Mouse (Mus musculus) lung, embryonic 16.5 days (tissue): ENCODE results near the gene Morc2a. TPM values are rescaled to one million over a fixed set of nuclear protein-coding genes. Genes with fewer than 3 reads are reported as not detected.
A peak's percentile ranks its signal among the peaks of the same experiment; 100 is the strongest.

ENCODE experiments used
- ATAC-seq: fragments of 200-750 bp; cut with Nextera tagmentation; 2 replicates; pipeline ENCODE4 v1.8.0; 2017; ENCODE audit warnings: low read depth, mild to moderate bottlenecking, moderate library complexity
- H3K27ac ChIP-seq: fragments of 300-500 bp; sonication (generic); 2 replicates; pipeline ENCODE4 v1.5.1; 2014; ENCODE audit warnings: mild to moderate bottlenecking, control low read depth, low read length
- H3K27me3 ChIP-seq: fragments of 300-500 bp; sonication (generic); 2 replicates; pipeline ENCODE4 v1.6.1; 2014; ENCODE audit warnings: low read depth, low read length, mixed read lengths; ENCODE audit not compliant: control insufficient read depth, insufficient read depth
- H3K36me3 ChIP-seq: fragments of 300-500 bp; sonication (generic); 2 replicates; pipeline ENCODE4 v1.6.1; 2014; ENCODE audit warnings: low read length; ENCODE audit not compliant: control insufficient read depth, insufficient read depth
- H3K4me1 ChIP-seq: fragments of 300-500 bp; sonication (generic); replicated peaks from 2 replicates; pipeline ENCODE4 v1.6.1; 2014; ENCODE audit warnings: low read length, mixed read lengths; ENCODE audit not compliant: control insufficient read depth, insufficient read depth
- H3K4me2 ChIP-seq: fragments of 300-500 bp; sonication (generic); 2 replicates; pipeline ENCODE4 v1.6.1; 2014; ENCODE audit warnings: low read depth, low read length, control low read depth
- H3K4me3 ChIP-seq: fragments of 300-500 bp; sonication (generic); 2 replicates; pipeline ENCODE4 v1.5.1; 2014; ENCODE audit warnings: mild to moderate bottlenecking, low read length, control low read depth
- H3K9ac ChIP-seq: fragments of 300-500 bp; sonication (generic); 2 replicates; pipeline ENCODE4 v1.6.1; 2014; ENCODE audit warnings: low read length, control low read depth
- H3K9me3 ChIP-seq: fragments of 300-500 bp; sonication (generic); 2 replicates; pipeline ENCODE4 v1.6.1; 2016; ENCODE audit warnings: low read length; ENCODE audit not compliant: control insufficient read depth
- WGBS: fragments of 180-500 bp; shearing (Covaris S2); extraction: QIAGEN DNeasy Blood & Tissue Kit; methylation state at CpG from one replicate; pipeline ENCODE4 v1.1.7; 2014; 5-methylcytosine and 5-hydroxymethylcytosine counted together
- polyA plus RNA-seq: library from polyadenylated mRNA; unstranded; fragments of >200 nt; fragmentation: Nextera tagmentation; extraction: Ambion mirVana; gene quantifications from 2 replicates; pipeline ENCODE4 v1.2.1, GENCODE M21; 2015

The Morc2a gene
- polyA plus RNA-seq, 1 experiment from 2014 or later = 26.5 TPM

- WGBS = 84% methylated on average over 2 of the region's 2 CpGs
- Histone ChIP-seq H3K4me2 (no peak overlapping the region), H3K9me3 (no peaks in the 10 kb centered on the region), H3K4me1 (peaks cover under 1% of the 10 kb centered on the region; the same call in 1 of the 2 replicates), H3K36me3 (peaks cover 25% of the 10 kb centered on the region), H3K27ac (no peak overlapping the region), H3K4me3 (no peak overlapping the region), H3K27me3 (no peaks in the 10 kb centered on the region), H3K9ac (no peak overlapping the region)
- ATAC-seq = no peak
Measured at GRCm38 (mm10) chr11:3691746-3692145, 42.8 kb downstream of the Morc2a start.

- ATAC-seq = no peak
Measured at GRCm38 (mm10) chr11:3696086-3696616, 47.2 kb downstream of the Morc2a start.

GRCm38 (mm10) chr11:3697441-3697840 is 48.5 kb downstream of the Morc2a start:
- no peak for ATAC-seq
- Histone ChIP-seq H3K36me3 (no peaks in the 10 kb centered on the region), H3K4me1 (no peaks in the 10 kb centered on the region), H3K4me2 (no peak overlapping the region), H3K4me3 (no peak overlapping the region), H3K27ac (no peak overlapping the region), H3K9me3 (no peaks in the 10 kb centered on the region), H3K27me3 (no peaks in the 10 kb centered on the region), H3K9ac (no peak overlapping the region)
- WGBS = 86% methylated on average over 3 of the region's 3 CpGs

More at GRCm38 (mm10) chr11:3696086-3696616, 47.2 kb downstream of the Morc2a start:
- H3K27ac ChIP-seq = no peak overlapping the region
- no peaks in the 10 kb centered on the region for H3K9me3 ChIP-seq
- no peaks in the 10 kb centered on the region for H3K36me3 ChIP-seq
- no peak overlapping the region for H3K4me3 ChIP-seq
- WGBS = 71% methylated on average over 5 of the region's 5 CpGs
- H3K27me3 ChIP-seq = no peaks in the 10 kb centered on the region
- no peak overlapping the region for H3K4me2 ChIP-seq
- no peak overlapping the region for H3K9ac ChIP-seq
- no peaks in the 10 kb centered on the region for H3K4me1 ChIP-seq

GRCm38 (mm10) chr11:3703089-3703992 is 54.4 kb downstream of the Morc2a start:
- ATAC-seq = peak; percentile 61
- H3K27me3 ChIP-seq = no peaks in the 10 kb centered on the region; the same call in 1 of the 2 replicates
- no peak overlapping the region for H3K4me3 ChIP-seq
- H3K9me3 ChIP-seq = no peaks in the 10 kb centered on the region
- 53% methylated on average over 7 of the region's 7 CpGs for WGBS
- H3K4me2 ChIP-seq = no peak overlapping the region
- H3K36me3 ChIP-seq = no peaks in the 10 kb centered on the region
- H3K9ac ChIP-seq = no peak overlapping the region
- H3K27ac ChIP-seq = no peak overlapping the region
- H3K4me1 ChIP-seq = peaks cover 10% of the 10 kb centered on the region

- WGBS = 32% methylated on average over 8 of the region's 8 CpGs
- ATAC-seq = peak; percentile 63; the same call in 1 of the 2 replicates
- Histone ChIP-seq H3K9ac (no peak overlapping the region), H3K4me2 (no peak overlapping the region), H3K36me3 (no peaks in the 10 kb centered on the region), H3K27me3 (no peaks in the 10 kb centered on the region; the same call in 1 of the 2 replicates), H3K9me3 (no peaks in the 10 kb centered on the region), H3K4me3 (no peak overlapping the region), H3K27ac (no peak overlapping the region), H3K4me1 (peaks cover 10% of the 10 kb centered on the region)
Measured at GRCm38 (mm10) chr11:3704404-3704803, 55.4 kb downstream of the Morc2a start.

- no peak overlapping the region for H3K27ac ChIP-seq
- H3K4me2 ChIP-seq = no peak overlapping the region
- H3K9me3 ChIP-seq = no peaks in the 10 kb centered on the region
- no peak for ATAC-seq
- WGBS = 71% methylated on average over 8 of the region's 8 CpGs
- no peaks in the 10 kb centered on the region; the same call in 1 of the 2 replicates for H3K27me3 ChIP-seq
- no peak overlapping the region for H3K9ac ChIP-seq
- H3K4me3 ChIP-seq = no peak overlapping the region
- H3K4me1 ChIP-seq = peaks cover 10% of the 10 kb centered on the region
- no peaks in the 10 kb centered on the region for H3K36me3 ChIP-seq
Measured at GRCm38 (mm10) chr11:3707057-3707456, 58.1 kb downstream of the Morc2a start.

- no peak overlapping the region for H3K27ac ChIP-seq
- no peaks in the 10 kb centered on the region for H3K36me3 ChIP-seq
- H3K4me3 ChIP-seq = no peak overlapping the region
- no peak overlapping the region for H3K4me2 ChIP-seq
- WGBS = 58% methylated on average over 14 of the region's 14 CpGs
- H3K4me1 ChIP-seq = peaks cover under 1% of the 10 kb centered on the region; the same call in 1 of the 2 replicates
- no peaks in the 10 kb centered on the region for H3K9me3 ChIP-seq
- no peak for ATAC-seq
- H3K9ac ChIP-seq = no peak overlapping the region
- no peaks in the 10 kb centered on the region; the same call in 1 of the 2 replicates for H3K27me3 ChIP-seq
Measured at GRCm38 (mm10) chr11:3710203-3710602, 61.2 kb downstream of the Morc2a start.

GRCm38 (mm10) chr11:3714486-3714885 is 65.5 kb downstream of the Morc2a start:
- H3K9me3 ChIP-seq = no peaks in the 10 kb centered on the region
- H3K4me2 ChIP-seq = no peak overlapping the region
- no peaks in the 10 kb centered on the region for H3K36me3 ChIP-seq
- H3K27ac ChIP-seq = no peak overlapping the region
- WGBS = 32% methylated on average over 15 of the region's 15 CpGs
- no peak overlapping the region for H3K4me3 ChIP-seq
- no peaks in the 10 kb centered on the region for H3K27me3 ChIP-seq
- H3K4me1 ChIP-seq = no peaks in the 10 kb centered on the region
- no peak overlapping the region for H3K9ac ChIP-seq
- no peak for ATAC-seq

- Histone ChIP-seq H3K27ac (no peak overlapping the region), H3K27me3 (no peaks in the 10 kb centered on the region), H3K4me2 (no peak overlapping the region), H3K36me3 (no peaks in the 10 kb centered on the region), H3K4me1 (no peaks in the 10 kb centered on the region), H3K9me3 (no peaks in the 10 kb centered on the region), H3K4me3 (no peak overlapping the region), H3K9ac (no peak overlapping the region)
- ATAC-seq = no peak
- WGBS = 59% methylated on average over 6 of the region's 6 CpGs
Measured at GRCm38 (mm10) chr11:3716662-3717061, 67.7 kb downstream of the Morc2a start.
